Mouse (Mus musculus): Measurements from ENCODE around the gene Anks1b.

Anks1b gene

GRCm38 (mm10) chr10:90968247-90968646 lies 1094.9 kb downstream of the Anks1b start:
- no peak for DNase-seq

GRCm38 (mm10) chr10:90969355-90970174 lies 1096.3 kb downstream of the Anks1b start:
- DNase-seq = peak; percentile 32 to 39

DNA sequence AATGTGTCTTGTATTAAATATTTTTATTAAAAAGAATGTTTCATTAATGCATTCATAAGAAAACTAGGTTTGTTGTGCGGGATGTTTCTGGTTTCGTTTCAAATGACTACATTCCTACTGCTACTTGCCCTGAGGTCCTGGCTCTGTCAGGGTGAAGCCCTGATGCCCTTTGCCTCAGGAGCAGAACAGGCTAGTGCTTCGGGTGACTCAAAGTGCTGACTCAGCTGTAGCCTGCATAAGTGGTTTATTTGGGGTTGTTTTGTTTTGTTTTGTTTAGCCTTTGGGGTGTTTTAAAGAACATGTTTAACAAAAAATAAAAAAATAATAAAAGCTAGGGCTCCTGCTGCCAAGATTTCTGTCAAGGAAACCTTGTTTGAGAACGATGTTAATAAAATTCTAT lies 1097.3 kb downstream of the Anks1b start:
- no peak for DNase-seq

- no peak for DNase-seq
Measured at GRCm38 (mm10) chr10:90974084-90974483, 1100.8 kb downstream of the Anks1b start.

DNA sequence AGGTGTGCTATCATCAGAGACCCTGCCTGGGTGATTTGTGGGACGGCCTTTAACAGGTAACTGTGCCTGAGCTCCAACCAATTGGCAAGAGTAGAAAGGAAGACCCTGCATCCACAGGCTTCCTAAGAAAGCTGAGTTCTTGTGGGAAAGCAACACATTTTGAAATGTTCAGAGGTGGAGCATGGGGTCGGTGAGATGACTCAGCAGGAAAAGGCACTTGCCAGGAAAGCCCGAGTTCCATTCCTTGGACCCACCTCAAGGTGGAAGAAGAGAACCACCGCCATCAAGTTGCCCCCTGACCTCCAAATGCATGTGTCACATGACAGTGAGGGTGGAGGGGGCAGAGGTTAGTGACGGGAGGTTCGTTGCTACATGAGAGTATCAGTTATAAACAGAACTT lies 1101.2 kb downstream of the Anks1b start:
- no peak for DNase-seq

DNA sequence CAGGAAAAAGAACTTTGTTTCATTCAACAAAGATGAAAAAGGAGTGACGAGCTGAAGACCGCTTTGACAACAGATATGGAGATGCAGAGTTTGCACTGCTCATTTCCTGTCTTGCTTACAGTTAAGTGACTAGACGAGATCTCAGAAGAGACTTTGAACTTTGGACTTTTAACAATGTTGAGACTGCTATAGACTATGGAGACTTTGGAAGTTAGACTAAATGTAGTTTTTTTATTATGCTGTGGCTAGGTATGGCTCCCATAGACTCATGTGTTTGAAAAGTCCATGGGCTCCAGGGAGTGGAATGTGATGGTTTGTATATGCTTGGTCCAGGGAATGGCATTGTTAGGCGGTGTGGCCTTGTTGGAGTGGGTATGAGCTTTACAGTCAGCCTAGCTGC lies 1108.5 kb downstream of the Anks1b start:
- DNase-seq = no peak

- DNase-seq = no peak
Measured at GRCm38 (mm10) chr10:90983046-90983445, 1109.7 kb downstream of the Anks1b start.

DNA sequence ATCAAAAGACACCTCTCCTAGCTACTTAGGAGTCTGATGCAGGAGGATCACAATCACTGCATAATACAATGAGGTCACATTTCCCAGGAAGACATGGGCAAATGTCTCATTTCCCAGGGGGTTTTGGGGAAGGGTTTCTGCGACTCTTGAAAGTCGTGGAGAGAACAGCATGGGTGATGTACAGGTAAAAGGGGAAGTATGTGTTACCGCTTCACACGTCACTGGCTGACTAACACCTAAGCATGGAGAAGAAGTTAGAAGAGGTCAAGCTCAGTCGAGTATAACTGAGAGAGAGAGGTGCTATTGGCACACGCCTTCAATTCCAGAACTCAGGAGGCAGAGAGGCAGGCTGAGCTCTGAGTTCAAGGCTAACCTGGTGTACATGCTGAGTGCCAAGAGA lies 1117.0 kb downstream of the Anks1b start:
- DNase-seq = no peak

- no peak for DNase-seq
Measured at GRCm38 (mm10) chr10:90992237-90992636, 1118.9 kb downstream of the Anks1b start.

DNA sequence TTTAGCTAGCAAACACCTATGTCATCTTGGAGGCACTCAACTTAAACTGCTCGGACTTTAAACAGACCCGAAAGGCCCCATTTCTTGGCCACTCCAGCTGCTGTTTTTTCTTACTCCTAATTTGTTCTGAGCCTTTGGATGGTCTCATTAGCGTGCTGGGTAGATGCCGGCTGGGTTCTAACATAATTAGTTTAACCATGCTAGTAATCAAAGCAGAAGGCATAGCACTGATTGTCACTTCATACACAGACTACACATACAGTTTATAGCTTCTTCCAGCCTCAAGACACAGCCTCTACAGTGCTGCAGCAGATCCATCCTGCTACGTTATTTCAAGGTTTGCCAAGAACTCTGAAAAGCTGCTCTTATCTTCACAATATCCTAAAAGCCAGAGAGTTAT lies 1120.6 kb downstream of the Anks1b start:
- no peak for DNase-seq

DNA sequence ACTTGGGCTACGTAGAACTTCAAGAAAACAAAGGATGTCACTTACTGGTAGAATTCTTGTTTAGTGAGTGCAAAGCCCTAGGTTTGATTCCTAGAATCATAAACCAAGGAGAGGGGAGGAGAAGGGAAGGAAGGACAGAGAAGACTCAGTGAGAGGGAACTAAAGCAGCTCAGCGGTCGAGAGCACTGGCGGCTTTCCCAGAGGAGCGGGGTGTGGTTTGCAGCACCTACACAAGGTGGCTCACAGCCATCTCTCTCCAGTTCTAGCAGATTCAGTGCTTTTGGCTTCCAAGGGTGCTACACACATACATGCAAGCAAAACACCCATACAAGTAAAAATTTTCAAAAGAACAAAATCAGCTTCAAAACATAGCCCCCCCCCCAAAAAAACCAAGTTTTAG lies 1126.6 kb downstream of the Anks1b start:
- DNase-seq = peak; percentile 13 to 26

DNA sequence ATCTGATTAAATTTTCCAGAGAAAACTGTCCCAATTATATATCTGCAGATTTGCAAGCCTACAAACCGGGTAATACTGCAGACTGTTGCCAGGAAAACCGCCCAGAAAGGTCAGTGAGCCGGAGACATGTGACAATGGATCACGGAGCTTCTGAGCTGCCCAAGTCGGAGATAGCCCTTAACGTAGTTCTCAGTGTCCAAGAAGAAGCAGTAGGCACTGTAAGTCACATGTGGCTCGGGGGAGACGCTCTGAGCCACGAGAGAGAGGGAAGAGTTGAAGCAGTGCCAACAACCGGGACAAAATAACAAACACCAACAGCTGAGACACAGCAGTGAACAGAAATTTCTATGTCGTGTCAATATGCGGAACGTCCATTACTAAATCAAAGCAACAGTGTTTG lies 1128.1 kb downstream of the Anks1b start:
- DNase-seq = peak; percentile 16 to 20

DNA sequence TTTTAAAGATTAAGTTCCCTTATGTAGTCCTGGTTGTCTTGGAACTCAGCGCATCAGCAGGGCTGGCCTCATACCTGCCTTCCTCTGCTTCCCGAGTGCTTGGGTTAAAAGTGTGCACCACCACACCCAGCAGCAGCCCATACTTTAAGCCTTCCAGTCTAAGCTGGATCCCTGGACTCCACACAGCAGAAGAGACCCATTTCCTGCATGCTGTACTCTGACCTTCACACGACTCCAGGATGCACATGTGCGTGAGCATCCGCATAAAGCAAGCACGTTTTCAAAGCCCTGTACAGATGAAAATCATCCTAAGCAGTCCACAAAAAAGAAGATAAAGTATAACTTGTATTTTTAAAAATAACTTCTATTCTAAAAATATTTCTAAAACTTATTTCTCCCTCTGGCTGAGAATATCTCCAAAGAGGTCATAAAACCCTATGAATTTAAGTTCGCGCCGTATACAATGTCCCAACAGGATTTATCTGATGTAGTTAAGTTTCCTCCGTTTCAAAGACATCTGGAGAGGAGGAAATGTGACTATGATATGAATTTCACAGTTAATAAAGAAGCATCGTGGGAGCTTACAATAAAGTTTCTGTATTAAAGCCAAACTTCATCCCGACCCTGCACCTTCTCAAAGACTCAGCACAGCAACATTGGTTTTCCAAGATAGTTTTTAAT lies 1132.7 kb downstream of the Anks1b start:
- DNase-seq = no peak

Data from cerebellum, postnatal 36 days (tissue).